Mouse (Mus musculus): ENCODE measurements around the gene Ccdc58. TPM values are rescaled to one million over a fixed set of nuclear protein-coding genes. Genes with fewer than 3 reads are reported as not detected.

Gene Ccdc58
- total and polyA plus RNA-seq, 3 experiments, result 6.3 to 250 (median 93.8) TPM

DNA sequence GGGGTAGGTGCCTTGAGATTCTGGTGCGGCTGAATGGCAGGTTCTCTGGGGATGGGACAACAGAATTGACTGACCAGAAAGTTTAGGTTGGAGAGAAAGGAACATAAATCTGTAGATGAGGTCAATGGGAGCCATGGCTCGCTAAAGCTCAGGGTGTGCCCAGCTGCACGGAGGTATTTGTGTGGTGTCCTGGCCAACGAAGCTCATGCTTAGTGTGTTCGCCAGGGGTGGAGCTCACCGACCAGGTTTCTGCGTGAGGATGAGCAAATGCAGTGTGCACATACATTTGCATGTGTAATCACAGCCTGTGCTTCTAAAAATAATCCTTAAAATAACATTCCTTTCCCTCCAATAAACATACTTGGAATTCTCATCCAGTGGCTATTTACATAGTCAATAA lies 56.6 kb downstream of the Ccdc58 start:
- ATAC-seq (ENCODE audit: extremely low read depth, insufficient number of reproducible peaks, low FRiP score, poor library complexity, severe bottlenecking) (no peak), DNase-seq (ENCODE audit: low spot score) (no peak)
- TF ChIP-seq TAL1 (conservative IDR thresholded peaks at IDR 0.05; ENCODE audit: low read depth, low read length) (no peak), POLR2AphosphoS5 (IDR thresholded peaks at IDR 0.05; ENCODE audit: insufficient replicate concordance, low read depth, low read length) (no peak), GATA2 (IDR thresholded peaks at IDR 0.05; ENCODE audit: borderline replicate concordance, low read depth, low read length) (no peak), GATA1 (IDR thresholded peaks at IDR 0.05; ENCODE audit: borderline replicate concordance, low read length) (no peak), CTCF (IDR thresholded peaks at IDR 0.05; ENCODE audit: low read depth, low read length) (no peak)
- no peak overlapping the region for H3K4me3 ChIP-seq (ENCODE audit: low read depth, low read length)
- H3K36me3 ChIP-seq (replicated peaks), result no peaks in the 10 kb centered on the region
- H3K4me1 ChIP-seq (ENCODE audit: insufficient read depth, low read depth, low read length), result no peaks in the 10 kb centered on the region
- no peaks in the 10 kb centered on the region for H3K9me3 ChIP-seq (replicated peaks)
- H3K27me3 ChIP-seq (ENCODE audit: insufficient read depth, low read length), result no peaks in the 10 kb centered on the region

DNA sequence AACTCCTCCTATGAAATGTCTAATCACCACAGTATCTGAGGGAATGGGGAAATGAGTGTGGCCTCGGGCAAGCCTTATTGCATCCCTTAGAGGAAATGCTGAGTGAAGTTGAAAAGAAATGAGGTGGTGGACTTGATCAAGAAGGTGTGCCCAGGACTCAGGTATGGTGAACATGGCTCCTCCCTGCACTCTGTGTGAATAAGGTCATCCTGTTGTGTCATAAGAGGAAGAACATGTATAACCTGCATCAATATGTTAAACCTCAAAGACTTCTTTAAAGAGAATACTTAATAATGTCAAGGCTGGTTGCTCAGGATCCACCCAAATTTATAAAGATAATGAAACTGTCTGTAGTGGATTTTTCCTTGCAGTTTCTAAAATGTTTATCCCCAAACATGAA lies 59.7 kb downstream of the Ccdc58 start, which contains the start of gene Csta1:
TSS of gene Csta1 (minus strand) at position 101 of the 400 bp plus-strand sequence.
- no peak for ATAC-seq (ENCODE audit: extremely low read depth, insufficient number of reproducible peaks, low FRiP score, poor library complexity, severe bottlenecking)
- H3K4me1 ChIP-seq (ENCODE audit: insufficient read depth, low read depth, low read length), result no peaks in the 10 kb centered on the region
- TF ChIP-seq POLR2AphosphoS5 (IDR thresholded peaks at IDR 0.05; ENCODE audit: insufficient replicate concordance, low read depth, low read length) (no peak), CTCF (IDR thresholded peaks at IDR 0.05; ENCODE audit: low read depth, low read length) (no peak), GATA1 (IDR thresholded peaks at IDR 0.05; ENCODE audit: borderline replicate concordance, low read length) (no peak), GATA2 (IDR thresholded peaks at IDR 0.05; ENCODE audit: borderline replicate concordance, low read depth, low read length) (no peak), TAL1 (conservative IDR thresholded peaks at IDR 0.05; ENCODE audit: low read depth, low read length) (no peak)
- H3K4me3 ChIP-seq (ENCODE audit: low read depth, low read length), result no peak within 1 kb of the TSS
- no peak for DNase-seq (ENCODE audit: low spot score)
- no peaks in the 10 kb centered on the region for H3K9me3 ChIP-seq (replicated peaks)
- H3K27me3 ChIP-seq (ENCODE audit: insufficient read depth, low read length), result no peaks in the 10 kb centered on the region
- no peaks in the 10 kb centered on the region for H3K36me3 ChIP-seq (replicated peaks)

DNA sequence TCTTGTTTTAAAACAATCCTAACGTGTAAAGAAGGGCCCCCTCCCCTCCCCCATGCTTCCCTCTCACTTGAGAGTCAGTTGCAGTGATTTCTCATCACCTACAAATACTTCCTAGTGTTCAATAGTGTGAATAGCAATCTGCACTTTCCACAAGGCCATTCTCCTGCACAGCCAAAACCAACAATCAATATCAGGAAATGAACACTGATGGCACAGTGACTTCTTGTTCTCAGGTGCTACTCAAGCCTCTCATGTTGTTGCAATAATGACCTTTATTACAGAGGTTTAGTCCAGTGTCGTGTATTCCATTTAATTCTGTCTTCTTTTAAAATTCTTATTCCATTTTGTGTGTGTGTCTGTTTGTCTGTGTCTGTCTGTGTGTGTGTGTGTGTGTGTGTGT lies 66.7 kb downstream of the Ccdc58 start:
- TF ChIP-seq GATA2 (IDR thresholded peaks at IDR 0.05; ENCODE audit: borderline replicate concordance, low read depth, low read length) (no peak), POLR2AphosphoS5 (IDR thresholded peaks at IDR 0.05; ENCODE audit: insufficient replicate concordance, low read depth, low read length) (no peak), CTCF (IDR thresholded peaks at IDR 0.05; ENCODE audit: low read depth, low read length) (no peak), TAL1 (conservative IDR thresholded peaks at IDR 0.05; ENCODE audit: low read depth, low read length) (no peak), GATA1 (IDR thresholded peaks at IDR 0.05; ENCODE audit: borderline replicate concordance, low read length) (no peak)
- no peak for ATAC-seq (ENCODE audit: extremely low read depth, insufficient number of reproducible peaks, low FRiP score, poor library complexity, severe bottlenecking)
- H3K4me3 ChIP-seq (ENCODE audit: low read depth, low read length), result no peak overlapping the region
- no peaks in the 10 kb centered on the region for H3K9me3 ChIP-seq (replicated peaks)
- H3K27me3 ChIP-seq (ENCODE audit: insufficient read depth, low read length), result no peaks in the 10 kb centered on the region
- no peaks in the 10 kb centered on the region for H3K36me3 ChIP-seq (replicated peaks)
- H3K4me1 ChIP-seq (ENCODE audit: insufficient read depth, low read depth, low read length), result no peaks in the 10 kb centered on the region
- DNase-seq (ENCODE audit: low spot score), result no peak

Other genes with a start within 250 kb of the Ccdc58 start
- 3.4 and 5.5 TPM in 2 replicates for gene Parp14, start 200.1 kb upstream of the Ccdc58 start, total RNA-seq (2014; fragmentation: Nextera tagmentation)
- 4.6 and 6.1 TPM in 2 replicates for gene Parp14, start 200.1 kb upstream of the Ccdc58 start, total RNA-seq (2017)
- gene Parp14, start 200.1 kb upstream of the Ccdc58 start, polyA plus RNA-seq (2012), result 1.5 and 2.1 TPM in 2 replicates
- 13.5 and 15.2 TPM in 2 replicates for gene Parp9, start 133.2 kb upstream of the Ccdc58 start, total RNA-seq (2014; fragmentation: Nextera tagmentation)
- gene Parp9, start 133.2 kb upstream of the Ccdc58 start, total RNA-seq (2017), result 32.8 and 36.4 TPM in 2 replicates
- gene Parp9, start 133.2 kb upstream of the Ccdc58 start, polyA plus RNA-seq (2012), result 1.6 and 2.1 TPM in 2 replicates
- 15.2 and 15.4 TPM in 2 replicates for gene Dtx3l, start 132.5 kb upstream of the Ccdc58 start, total RNA-seq (2014; fragmentation: Nextera tagmentation)
- gene Dtx3l, start 132.5 kb upstream of the Ccdc58 start, total RNA-seq (2017), result 13.0 and 17.5 TPM in 2 replicates
- gene Dtx3l, start 132.5 kb upstream of the Ccdc58 start, polyA plus RNA-seq (2012), result 2.1 and 3.5 TPM in 2 replicates
- gene Kpna1, start 92.9 kb upstream of the Ccdc58 start, total RNA-seq (2014; fragmentation: Nextera tagmentation), result 70.1 and 85.2 TPM in 2 replicates
- gene Kpna1, start 92.9 kb upstream of the Ccdc58 start, total RNA-seq (2017), result 49.2 and 53.7 TPM in 2 replicates
- 51.4 and 54.1 TPM in 2 replicates for gene Kpna1, start 92.9 kb upstream of the Ccdc58 start, polyA plus RNA-seq (2012)
- gene Wdr5b, start 30.5 kb upstream of the Ccdc58 start, total RNA-seq (2014; fragmentation: Nextera tagmentation), result 3.5 and 7.1 TPM in 2 replicates
- 6.9 and 8.1 TPM in 2 replicates for gene Wdr5b, start 30.5 kb upstream of the Ccdc58 start, total RNA-seq (2017)
- 0.19 and 0.50 TPM in 2 replicates for gene Wdr5b, start 30.5 kb upstream of the Ccdc58 start, polyA plus RNA-seq (2012)
- 136 and 143 TPM in 2 replicates for gene Fam162a, start 91 bp upstream of the Ccdc58 start, total RNA-seq (2014; fragmentation: Nextera tagmentation)
- 266 and 272 TPM in 2 replicates for gene Fam162a, start 91 bp upstream of the Ccdc58 start, total RNA-seq (2017)
- gene Fam162a, start 91 bp upstream of the Ccdc58 start, polyA plus RNA-seq (2012), result 262 and 411 TPM in 2 replicates
- not detected in 2 replicates for gene Csta1, start 59.6 kb downstream of the Ccdc58 start, total RNA-seq (2014; fragmentation: Nextera tagmentation)
- gene Csta1, start 59.6 kb downstream of the Ccdc58 start, total RNA-seq (2017), result 0.12 and 0.16 TPM in 2 replicates
- gene Csta1, start 59.6 kb downstream of the Ccdc58 start, polyA plus RNA-seq (2012), result not detected in 2 replicates
- not detected in 2 replicates for gene Stfa2l1, start 85.1 kb downstream of the Ccdc58 start, total RNA-seq (2014; fragmentation: Nextera tagmentation)
- gene Stfa2l1, start 85.1 kb downstream of the Ccdc58 start, total RNA-seq (2017), result not detected in 2 replicates
- not detected in 2 replicates for gene Stfa2l1, start 85.1 kb downstream of the Ccdc58 start, polyA plus RNA-seq (2012)
- not detected in 2 replicates for gene Gm5483, start 112.5 kb downstream of the Ccdc58 start, total RNA-seq (2014; fragmentation: Nextera tagmentation)
- gene Gm5483, start 112.5 kb downstream of the Ccdc58 start, total RNA-seq (2017), result 0.05 and 0.06 TPM in 2 replicates
- gene Gm5483, start 112.5 kb downstream of the Ccdc58 start, polyA plus RNA-seq (2012), result not detected in 2 replicates
- gene Gm5416, start 138.7 kb downstream of the Ccdc58 start, total RNA-seq (2014; fragmentation: Nextera tagmentation), result not detected in 2 replicates
- gene Gm5416, start 138.7 kb downstream of the Ccdc58 start, total RNA-seq (2017), result not detected in 2 replicates
- not detected in 2 replicates for gene Gm5416, start 138.7 kb downstream of the Ccdc58 start, polyA plus RNA-seq (2012)
- gene 2010005H15Rik, start 149.8 kb downstream of the Ccdc58 start, total RNA-seq (2014; fragmentation: Nextera tagmentation), result not detected in 2 replicates
- not detected in 2 replicates for gene 2010005H15Rik, start 149.8 kb downstream of the Ccdc58 start, total RNA-seq (2017)
- gene 2010005H15Rik, start 149.8 kb downstream of the Ccdc58 start, polyA plus RNA-seq (2012), result not detected in 2 replicates
- gene Stfa1, start 205.3 kb downstream of the Ccdc58 start, total RNA-seq (2014; fragmentation: Nextera tagmentation), result not detected in 2 replicates
- gene Stfa1, start 205.3 kb downstream of the Ccdc58 start, total RNA-seq (2017), result not detected in 2 replicates
- gene Stfa1, start 205.3 kb downstream of the Ccdc58 start, polyA plus RNA-seq (2012), result not detected in 2 replicates